Mouse (Mus musculus): ENCODE measurements around the gene Glo1. TPM values are rescaled to one million over a fixed set of nuclear protein-coding genes. Genes with fewer than 3 reads are reported as not detected.
"Not testable (repeated sequence)": the region's sequence is repeated elsewhere in the genome, so short reads cannot be mapped to it uniquely, and the experiment has no call there.

Glo1 gene
- polyA plus RNA-seq (2012; rRNA removed): 51.3 and 52.5 TPM in 2 replicates

GRCm38 (mm10) chr17:30626719-30627118, at the start of gene Glo1:
Glo1 (minus strand) TSS chr17:30626871.
- DNase-seq (ENCODE audit: low read depth): not testable (repeated sequence)

GRCm38 (mm10) chr17:30675021-30675740, 48.5 kb upstream of the Glo1 start:
- no peak for DNase-seq (ENCODE audit: low read depth)

- DNase-seq (ENCODE audit: low read depth): no peak
Measured at GRCm38 (mm10) chr17:30673023-30673422, 46.4 kb upstream of the Glo1 start.

GRCm38 (mm10) chr17:30672556-30672955, 45.9 kb upstream of the Glo1 start:
- no peak for DNase-seq (ENCODE audit: low read depth)

GRCm38 (mm10) chr17:30664856-30665255, 38.2 kb upstream of the Glo1 start:
- no peak for DNase-seq (ENCODE audit: low read depth)

GRCm38 (mm10) chr17:30663170-30663569, 36.5 kb upstream of the Glo1 start:
- DNase-seq (ENCODE audit: low read depth): no peak

- DNase-seq (ENCODE audit: low read depth): no peak
Measured at GRCm38 (mm10) chr17:30662131-30662530, 35.5 kb upstream of the Glo1 start.

GRCm38 (mm10) chr17:30658152-30658544, 31.5 kb upstream of the Glo1 start:
- peak; percentile 24 for DNase-seq (ENCODE audit: low read depth)

GRCm38 (mm10) chr17:30657530-30658151, 31.0 kb upstream of the Glo1 start:
- DNase-seq (ENCODE audit: low read depth): no peak

- no peak for DNase-seq (ENCODE audit: low read depth)
Measured at GRCm38 (mm10) chr17:30653010-30653409, 26.3 kb upstream of the Glo1 start.

- no peak for DNase-seq (ENCODE audit: low read depth)
Measured at GRCm38 (mm10) chr17:30648770-30649169, 22.1 kb upstream of the Glo1 start.

GRCm38 (mm10) chr17:30640896-30641295, 14.2 kb upstream of the Glo1 start:
- no peak for DNase-seq (ENCODE audit: low read depth)

GRCm38 (mm10) chr17:30638996-30639395, 12.3 kb upstream of the Glo1 start:
- DNase-seq (ENCODE audit: low read depth): no peak

GRCm38 (mm10) chr17:30637714-30638113, 11.0 kb upstream of the Glo1 start:
- DNase-seq (ENCODE audit: low read depth): no peak

- DNase-seq (ENCODE audit: low read depth): no peak
Measured at GRCm38 (mm10) chr17:30635367-30635766, 8.7 kb upstream of the Glo1 start.

- DNase-seq (ENCODE audit: low read depth): not testable (repeated sequence)
Measured at GRCm38 (mm10) chr17:30624132-30624531, 2.5 kb downstream of the Glo1 start, which contains the start of gene Dnah8. Dnah8 (plus strand) TSS chr17:30624354.

GRCm38 (mm10) chr17:30623200-30623599, 3.5 kb downstream of the Glo1 start:
- DNase-seq (ENCODE audit: low read depth): no peak

GRCm38 (mm10) chr17:30621450-30621849, 5.2 kb downstream of the Glo1 start:
- DNase-seq (ENCODE audit: low read depth): no peak

GRCm38 (mm10) chr17:30620548-30620947, 6.1 kb downstream of the Glo1 start:
- no peak for DNase-seq (ENCODE audit: low read depth)

GRCm38 (mm10) chr17:30619153-30619552, 7.5 kb downstream of the Glo1 start:
- no peak for DNase-seq (ENCODE audit: low read depth)

- peak; percentile 23 for DNase-seq (ENCODE audit: low read depth)
Measured at GRCm38 (mm10) chr17:30618136-30618891, 8.4 kb downstream of the Glo1 start.

- no peak for DNase-seq (ENCODE audit: low read depth)
Measured at GRCm38 (mm10) chr17:30616203-30616602, 10.5 kb downstream of the Glo1 start.

GRCm38 (mm10) chr17:30613350-30613749, 13.3 kb downstream of the Glo1 start:
- no peak for DNase-seq (ENCODE audit: low read depth)

Measured in gonadal fat pad, adult 2 months (tissue).